Mouse (Mus musculus): ENCODE data around the gene Chmp3. TPM values are rescaled to one million over a fixed set of nuclear protein-coding genes. Genes with fewer than 3 reads are reported as not detected.

The Chmp3 gene
- total RNA-seq (2014; fragmentation: Nextera tagmentation), result 46.1 and 47.3 TPM in 2 replicates
- total RNA-seq (2017), result 99.9 and 113 TPM in 2 replicates

- ATAC-seq (replicated peaks; ENCODE audit: low FRiP score, low TSS enrichment, poor library complexity, severe bottlenecking), result peak; percentile 96
Observed at GRCm38 (mm10) chr6:71543686-71544499, at the start of gene Chmp3. TSS of gene Chmp3 (plus strand) at chr6:71543797.

- peak; percentile 39 for ATAC-seq (replicated peaks; ENCODE audit: low FRiP score, low TSS enrichment, poor library complexity, severe bottlenecking)
Observed at GRCm38 (mm10) chr6:71494341-71495020, 49.1 kb upstream of the Chmp3 start.

GRCm38 (mm10) chr6:71500575-71500974, 43.0 kb upstream of the Chmp3 start:
- ATAC-seq (replicated peaks; ENCODE audit: low FRiP score, low TSS enrichment, poor library complexity, severe bottlenecking), result no peak

GRCm38 (mm10) chr6:71503001-71503400, 40.6 kb upstream of the Chmp3 start:
- ATAC-seq (replicated peaks; ENCODE audit: low FRiP score, low TSS enrichment, poor library complexity, severe bottlenecking), result no peak

- ATAC-seq (replicated peaks; ENCODE audit: low FRiP score, low TSS enrichment, poor library complexity, severe bottlenecking), result no peak
Observed at GRCm38 (mm10) chr6:71503670-71504069, 39.9 kb upstream of the Chmp3 start.

GRCm38 (mm10) chr6:71504091-71504490, 39.5 kb upstream of the Chmp3 start:
- no peak for ATAC-seq (replicated peaks; ENCODE audit: low FRiP score, low TSS enrichment, poor library complexity, severe bottlenecking)

- ATAC-seq (replicated peaks; ENCODE audit: low FRiP score, low TSS enrichment, poor library complexity, severe bottlenecking), result no peak
Observed at GRCm38 (mm10) chr6:71505671-71506070, 37.9 kb upstream of the Chmp3 start.

- no peak for ATAC-seq (replicated peaks; ENCODE audit: low FRiP score, low TSS enrichment, poor library complexity, severe bottlenecking)
Observed at GRCm38 (mm10) chr6:71519476-71519875, 24.1 kb upstream of the Chmp3 start.

- no peak for ATAC-seq (replicated peaks; ENCODE audit: low FRiP score, low TSS enrichment, poor library complexity, severe bottlenecking)
Observed at GRCm38 (mm10) chr6:71525556-71525955, 18.0 kb upstream of the Chmp3 start.

- no peak for ATAC-seq (replicated peaks; ENCODE audit: low FRiP score, low TSS enrichment, poor library complexity, severe bottlenecking)
Observed at GRCm38 (mm10) chr6:71527056-71527455, 16.5 kb upstream of the Chmp3 start.

GRCm38 (mm10) chr6:71527826-71528225, 15.8 kb upstream of the Chmp3 start:
- no peak for ATAC-seq (replicated peaks; ENCODE audit: low FRiP score, low TSS enrichment, poor library complexity, severe bottlenecking)

- no peak for ATAC-seq (replicated peaks; ENCODE audit: low FRiP score, low TSS enrichment, poor library complexity, severe bottlenecking)
Observed at GRCm38 (mm10) chr6:71530176-71530575, 13.4 kb upstream of the Chmp3 start.

GRCm38 (mm10) chr6:71537286-71537685, 6.3 kb upstream of the Chmp3 start:
- no peak for ATAC-seq (replicated peaks; ENCODE audit: low FRiP score, low TSS enrichment, poor library complexity, severe bottlenecking)

GRCm38 (mm10) chr6:71555507-71555951, 11.9 kb downstream of the Chmp3 start:
- ATAC-seq (replicated peaks; ENCODE audit: low FRiP score, low TSS enrichment, poor library complexity, severe bottlenecking), result peak; percentile 73

- ATAC-seq (replicated peaks; ENCODE audit: low FRiP score, low TSS enrichment, poor library complexity, severe bottlenecking), result no peak
Observed at GRCm38 (mm10) chr6:71556826-71557225, 13.2 kb downstream of the Chmp3 start.

- ATAC-seq (replicated peaks; ENCODE audit: low FRiP score, low TSS enrichment, poor library complexity, severe bottlenecking), result no peak
Observed at GRCm38 (mm10) chr6:71568616-71569015, 25.0 kb downstream of the Chmp3 start.

GRCm38 (mm10) chr6:71569025-71569424, 25.4 kb downstream of the Chmp3 start:
- no peak for ATAC-seq (replicated peaks; ENCODE audit: low FRiP score, low TSS enrichment, poor library complexity, severe bottlenecking)

GRCm38 (mm10) chr6:71575359-71575758, 31.8 kb downstream of the Chmp3 start:
- 0 out of 2 replicates have a peak, but pooled peaks have one; percentile 50 for ATAC-seq (replicated peaks; ENCODE audit: low FRiP score, low TSS enrichment, poor library complexity, severe bottlenecking)

GRCm38 (mm10) chr6:71579478-71579877, 35.9 kb downstream of the Chmp3 start:
- no peak for ATAC-seq (replicated peaks; ENCODE audit: low FRiP score, low TSS enrichment, poor library complexity, severe bottlenecking)

- ATAC-seq (replicated peaks; ENCODE audit: low FRiP score, low TSS enrichment, poor library complexity, severe bottlenecking), result no peak
Observed at GRCm38 (mm10) chr6:71583198-71583597, 39.6 kb downstream of the Chmp3 start.

- ATAC-seq (replicated peaks; ENCODE audit: low FRiP score, low TSS enrichment, poor library complexity, severe bottlenecking), result no peak
Observed at GRCm38 (mm10) chr6:71589401-71589800, 45.8 kb downstream of the Chmp3 start.
